Mouse (Mus musculus): ENCODE results near the gene Zmynd15.

Zmynd15 gene

DNA sequence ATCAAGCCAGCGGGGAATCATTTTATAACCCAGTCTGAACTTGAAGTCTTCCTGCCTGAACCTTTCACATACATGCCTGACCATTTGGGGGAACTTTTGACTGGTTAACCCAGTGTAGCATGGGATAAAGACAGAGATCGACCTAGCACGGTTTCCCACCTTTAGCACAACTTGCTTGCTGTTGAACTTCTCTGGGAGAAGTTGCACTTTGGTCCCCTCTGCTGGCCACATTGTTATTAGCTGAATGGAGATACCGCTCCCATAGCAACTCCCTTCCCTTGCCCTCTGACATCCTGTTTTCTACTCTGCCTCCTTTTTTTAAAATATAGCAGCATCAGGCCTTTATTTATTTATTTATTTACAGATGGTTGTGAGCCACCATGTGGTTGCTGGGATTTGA lies 47.2 kb downstream of the Zmynd15 start:
- peak; percentile 88 for DNase-seq (ENCODE audit: low read depth, low spot score)

DNA sequence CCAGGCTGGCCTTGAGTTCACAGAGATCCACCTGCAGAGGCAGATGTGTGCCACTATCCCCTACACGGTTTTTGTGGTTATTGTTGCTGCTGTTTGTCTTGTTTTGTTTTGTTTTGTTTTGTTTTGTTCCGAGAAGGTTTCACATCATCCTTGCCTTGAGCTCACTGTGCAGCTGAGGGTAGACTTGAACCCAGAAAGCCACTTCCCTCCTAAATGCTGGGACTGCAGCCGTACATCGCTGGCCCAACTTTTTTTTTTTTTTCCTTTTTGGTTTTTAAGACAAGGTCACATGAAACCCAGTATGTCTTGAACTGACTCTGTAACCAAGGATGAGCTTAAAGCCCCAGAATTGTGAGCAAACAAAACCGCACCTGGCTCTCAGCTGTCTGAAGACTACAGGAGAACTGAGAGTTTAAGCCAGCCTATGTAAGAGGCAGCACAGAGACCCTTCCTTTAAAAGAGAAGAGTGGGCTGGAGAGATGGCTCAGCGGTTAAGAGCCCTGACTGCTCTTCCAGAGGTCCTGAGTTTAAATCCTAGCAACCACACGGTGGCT lies 47.8 kb downstream of the Zmynd15 start:
- no peak for DNase-seq (ENCODE audit: low read depth, low spot score)

DNA sequence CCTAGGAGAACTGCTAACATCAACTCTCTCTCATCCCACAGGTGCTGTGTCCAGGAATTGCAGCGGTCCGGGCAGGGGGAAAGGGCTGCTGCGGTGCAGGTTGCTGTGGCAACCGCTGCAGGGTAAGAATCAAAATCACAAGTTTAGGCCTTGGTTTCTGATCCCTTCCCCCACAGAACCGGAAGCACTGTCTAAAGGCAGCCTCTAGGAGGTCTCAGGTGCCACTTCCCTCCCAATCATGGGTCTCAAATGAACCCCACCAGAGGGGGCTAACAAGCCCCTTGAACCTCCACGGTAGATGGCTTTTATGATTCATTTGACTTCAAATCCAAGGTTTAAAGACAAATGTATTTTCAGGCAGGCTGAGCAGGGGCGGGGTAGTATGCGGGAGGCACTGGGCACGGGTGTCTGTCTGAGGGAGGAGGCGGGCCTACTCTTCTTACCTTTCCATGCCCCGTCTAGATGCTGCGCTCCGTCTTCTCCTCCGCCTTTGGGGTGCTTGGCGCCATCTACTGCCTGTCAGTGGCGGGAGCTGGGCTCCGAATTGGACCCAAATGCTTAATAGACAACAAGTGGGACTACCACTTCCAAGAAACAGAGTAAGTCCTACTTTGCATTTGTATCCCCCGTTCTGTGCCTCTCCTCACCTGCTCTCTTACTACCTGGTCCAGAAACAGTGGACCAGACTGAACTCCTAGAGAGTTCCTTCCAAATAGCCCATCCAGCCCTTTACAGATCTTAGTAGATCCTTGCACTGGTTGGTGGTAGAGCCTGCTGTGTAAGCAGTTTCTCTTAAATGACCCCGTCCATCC lies 50.7 kb downstream of the Zmynd15 start:
- DNase-seq (ENCODE audit: low read depth, low spot score), result peak; percentile 22

DNA sequence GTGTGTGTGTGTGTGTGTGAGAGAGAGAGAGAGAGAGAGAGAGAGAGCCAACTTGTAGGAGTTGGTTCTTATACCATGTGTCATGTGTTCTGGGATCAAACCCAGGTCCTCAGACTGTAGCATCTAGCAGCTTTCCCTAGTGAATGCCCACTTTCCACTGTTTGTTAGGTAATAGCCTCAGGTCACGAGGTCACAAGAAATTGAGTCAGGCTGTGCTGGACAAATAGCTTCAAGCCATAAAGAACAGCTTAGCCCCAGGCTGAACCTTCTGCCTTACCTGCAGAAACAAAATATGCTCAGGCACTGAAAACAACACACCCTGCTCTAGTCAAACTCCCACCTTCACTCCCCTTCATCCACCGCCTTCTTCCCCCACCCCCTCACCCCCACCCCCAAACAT lies 52.0 kb downstream of the Zmynd15 start:
- DNase-seq (ENCODE audit: low read depth, low spot score), result peak; percentile 48

DNA sequence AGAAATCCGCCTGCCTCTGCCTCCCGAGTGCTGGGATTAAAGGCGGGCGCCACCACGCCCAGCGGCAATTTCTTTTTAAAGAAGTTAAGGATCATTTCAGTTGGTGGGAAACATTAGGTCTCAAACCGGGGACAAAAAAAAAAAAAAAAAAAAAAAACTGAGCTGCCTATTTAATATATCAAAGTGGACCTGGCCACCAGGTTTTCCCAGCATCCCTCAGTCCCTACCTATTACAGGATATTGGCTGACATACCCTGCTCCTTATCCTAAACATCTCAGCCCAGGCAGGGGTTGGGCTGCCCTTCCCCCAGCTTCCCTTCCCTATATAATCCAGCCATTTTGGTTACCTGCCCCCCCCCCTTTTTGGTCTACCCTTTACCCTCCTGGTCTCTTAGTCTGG lies 52.6 kb downstream of the Zmynd15 start:
- DNase-seq (ENCODE audit: low read depth, low spot score), result no peak

DNA sequence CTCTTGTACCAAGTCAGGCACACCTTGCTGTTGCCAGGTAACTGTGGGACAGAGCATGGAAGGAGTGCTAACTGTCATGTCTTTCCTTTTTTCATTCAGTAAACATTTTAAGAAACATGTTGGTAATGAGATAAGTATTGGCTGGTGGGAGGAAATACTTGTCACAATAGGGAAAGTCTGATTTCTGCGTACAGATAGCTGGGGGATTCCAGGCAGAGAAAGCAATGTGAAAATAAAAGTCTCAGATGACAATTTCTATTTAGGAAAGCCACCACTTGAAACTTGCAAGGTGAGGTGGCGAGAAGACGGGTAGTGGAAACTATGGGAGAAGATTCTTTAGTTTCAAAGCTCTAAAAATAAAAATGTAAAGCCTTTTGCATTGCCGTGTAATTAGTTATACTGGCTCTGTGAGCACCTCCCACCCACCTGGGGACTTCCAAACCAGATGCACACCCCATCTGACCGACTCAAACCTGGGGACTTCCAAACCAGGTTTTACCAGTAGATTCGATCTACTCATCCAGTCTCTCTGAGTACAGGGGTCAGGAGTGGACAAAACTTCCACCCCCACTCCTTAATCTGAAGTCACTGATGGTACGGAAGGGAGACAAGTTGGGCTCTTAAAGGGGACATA lies 53.6 kb downstream of the Zmynd15 start:
- DNase-seq (ENCODE audit: low read depth, low spot score), result no peak

- DNase-seq (ENCODE audit: low read depth, low spot score), result no peak
Observed at GRCm38 (mm10) chr11:70513520-70513919, 54.3 kb downstream of the Zmynd15 start.

DNA sequence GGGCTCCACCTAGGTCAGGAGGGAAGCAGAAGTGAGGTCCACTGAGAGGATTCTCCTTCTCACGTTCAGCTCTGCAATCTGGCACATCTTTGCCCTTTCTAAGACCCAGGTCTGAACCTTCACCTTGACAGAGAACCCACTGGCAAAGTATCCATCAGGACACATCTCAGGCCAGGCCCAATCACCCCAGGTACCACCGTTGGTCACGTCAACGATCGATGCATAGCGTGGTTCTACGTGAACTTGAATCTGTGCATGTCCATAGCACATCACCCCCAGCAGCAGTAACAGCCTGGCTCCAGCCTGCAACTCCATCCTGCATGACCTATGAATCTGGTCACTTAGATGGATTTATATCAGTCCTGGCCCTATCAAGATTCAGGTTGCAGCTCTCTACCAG lies 55.1 kb downstream of the Zmynd15 start, which contains the start of gene Vmo1:
Gene Vmo1, minus strand, starts transcription at position 329 of the 400 bp plus-strand sequence.
- no peak for DNase-seq (ENCODE audit: low read depth, low spot score)
